Mouse (Mus musculus) stomach, postnatal 0 days (tissue): ENCODE measurements at regions not wholly inside any gene's neighbourhood (a gene's known extent, or its start where the extent isn't known, plus 50 kb on each side); places are given as distances from the start of the nearest gene placed in this dataset.

Experiments used
- CTCF ChIP-seq: IDR thresholded peaks from 2 replicates; pipeline ENCODE4 v1.5.1; 2016; ENCODE audit warnings: antibody characterized with exemption, low read depth, mild to moderate bottlenecking, moderate library complexity
- EP300 ChIP-seq: optimal IDR thresholded peaks from 2 replicates; pipeline ENCODE3; 2016; ENCODE audit warnings: antibody characterized with exemption

GRCm38 (mm10) chr3:6883401-6883800 is 263.2 kb upstream of the 1700008P02Rik start:
- TF ChIP-seq CTCF (no peak), EP300 (no peak)
